Mouse (Mus musculus): Measurements from ENCODE around the gene Fdps. TPM values are rescaled to one million over a fixed set of nuclear protein-coding genes. Genes with fewer than 3 reads are reported as not detected.

Fdps gene
- polyA plus RNA-seq, 1 experiment = 145 TPM

- no peak overlapping the region for H3K27ac ChIP-seq (ENCODE audit: insufficient read depth, low read length)
- TF ChIP-seq CTCF (IDR thresholded peaks at IDR 0.05; ENCODE audit: borderline replicate concordance, insufficient read depth, low read length) (no peak), POLR2A (IDR thresholded peaks at IDR 0.05; ENCODE audit: low read depth, low read length) (no peak)
- no peak overlapping the region for H3K4me3 ChIP-seq (ENCODE audit: insufficient read depth, low read length)
- no peaks in the 10 kb centered on the region for H3K4me1 ChIP-seq (ENCODE audit: control insufficient read depth, insufficient read depth, low read length)
Observed at GRCm38 (mm10) chr3:89132285-89133062, 30.7 kb upstream of the Fdps start.

- Histone ChIP-seq H3K27ac (ENCODE audit: insufficient read depth, low read length) (no peak overlapping the region), H3K4me1 (ENCODE audit: control insufficient read depth, insufficient read depth, low read length) (no peaks in the 10 kb centered on the region), H3K4me3 (ENCODE audit: insufficient read depth, low read length) (no peak overlapping the region)
- TF ChIP-seq CTCF (IDR thresholded peaks at IDR 0.05; ENCODE audit: borderline replicate concordance, insufficient read depth, low read length) (no peak), POLR2A (IDR thresholded peaks at IDR 0.05; ENCODE audit: low read depth, low read length) (no peak)
Observed at GRCm38 (mm10) chr3:89131816-89132215, 30.1 kb upstream of the Fdps start.

GRCm38 (mm10) chr3:89129908-89130307 lies 28.1 kb upstream of the Fdps start:
- H3K27ac ChIP-seq (ENCODE audit: insufficient read depth, low read length) = no peak overlapping the region
- H3K4me3 ChIP-seq (ENCODE audit: insufficient read depth, low read length) = no peak overlapping the region
- no peak for TF ChIP-seq CTCF (IDR thresholded peaks at IDR 0.05; ENCODE audit: borderline replicate concordance, insufficient read depth, low read length)
- no peak for TF ChIP-seq POLR2A (IDR thresholded peaks at IDR 0.05; ENCODE audit: low read depth, low read length)

GRCm38 (mm10) chr3:89125981-89126380 lies 24.2 kb upstream of the Fdps start:
- no peak overlapping the region for H3K4me3 ChIP-seq (ENCODE audit: insufficient read depth, low read length)
- H3K4me1 ChIP-seq (ENCODE audit: control insufficient read depth, insufficient read depth, low read length) = peaks cover 9% of the 10 kb centered on the region; the same call in 1 of the 2 replicates
- TF ChIP-seq POLR2A (IDR thresholded peaks at IDR 0.05; ENCODE audit: low read depth, low read length) (no peak), CTCF (IDR thresholded peaks at IDR 0.05; ENCODE audit: borderline replicate concordance, insufficient read depth, low read length) (no peak)
- no peak overlapping the region for H3K27ac ChIP-seq (ENCODE audit: insufficient read depth, low read length)

More at GRCm38 (mm10) chr3:89129908-89130307, 28.1 kb upstream of the Fdps start:
- no peaks in the 10 kb centered on the region for H3K4me1 ChIP-seq (ENCODE audit: control insufficient read depth, insufficient read depth, low read length)

- TF ChIP-seq POLR2A (IDR thresholded peaks at IDR 0.05; ENCODE audit: low read depth, low read length) = no peak
- no peak for TF ChIP-seq CTCF (IDR thresholded peaks at IDR 0.05; ENCODE audit: borderline replicate concordance, insufficient read depth, low read length)
- Histone ChIP-seq H3K4me1 (ENCODE audit: control insufficient read depth, insufficient read depth, low read length) (peaks cover 9% of the 10 kb centered on the region; the same call in 1 of the 2 replicates), H3K27ac (ENCODE audit: insufficient read depth, low read length) (no peak overlapping the region), H3K4me3 (ENCODE audit: insufficient read depth, low read length) (no peak overlapping the region)
Observed at GRCm38 (mm10) chr3:89124241-89124640, 22.5 kb upstream of the Fdps start.

- peak overlapping the region; percentile 34; the same call in 1 of the 2 replicates for H3K27ac ChIP-seq (ENCODE audit: insufficient read depth, low read length)
- H3K4me1 ChIP-seq (ENCODE audit: control insufficient read depth, insufficient read depth, low read length) = peaks cover 9% of the 10 kb centered on the region; the same call in 1 of the 2 replicates
- no peak for TF ChIP-seq POLR2A (IDR thresholded peaks at IDR 0.05; ENCODE audit: low read depth, low read length)
- no peak for TF ChIP-seq CTCF (IDR thresholded peaks at IDR 0.05; ENCODE audit: borderline replicate concordance, insufficient read depth, low read length)
- no peak overlapping the region for H3K4me3 ChIP-seq (ENCODE audit: insufficient read depth, low read length)
Observed at GRCm38 (mm10) chr3:89123313-89123712, 21.6 kb upstream of the Fdps start.

- TF ChIP-seq POLR2A (IDR thresholded peaks at IDR 0.05; ENCODE audit: low read depth, low read length) (no peak), CTCF (IDR thresholded peaks at IDR 0.05; ENCODE audit: borderline replicate concordance, insufficient read depth, low read length) (no peak)
- Histone ChIP-seq H3K4me3 (ENCODE audit: insufficient read depth, low read length) (no peak overlapping the region), H3K4me1 (ENCODE audit: control insufficient read depth, insufficient read depth, low read length) (no peaks in the 10 kb centered on the region), H3K27ac (ENCODE audit: insufficient read depth, low read length) (no peak overlapping the region)
Observed at GRCm38 (mm10) chr3:89115522-89115921, 13.8 kb upstream of the Fdps start.

- no peak overlapping the region for H3K4me3 ChIP-seq (ENCODE audit: insufficient read depth, low read length)
- no peaks in the 10 kb centered on the region for H3K4me1 ChIP-seq (ENCODE audit: control insufficient read depth, insufficient read depth, low read length)
- no peak overlapping the region for H3K27ac ChIP-seq (ENCODE audit: insufficient read depth, low read length)
- TF ChIP-seq CTCF (IDR thresholded peaks at IDR 0.05; ENCODE audit: borderline replicate concordance, insufficient read depth, low read length) (no peak), POLR2A (IDR thresholded peaks at IDR 0.05; ENCODE audit: low read depth, low read length) (no peak)
Observed at GRCm38 (mm10) chr3:89113058-89113457, 11.3 kb upstream of the Fdps start.

GRCm38 (mm10) chr3:89108146-89108545 lies 6.4 kb upstream of the Fdps start:
- TF ChIP-seq CTCF (IDR thresholded peaks at IDR 0.05; ENCODE audit: borderline replicate concordance, insufficient read depth, low read length) (no peak), POLR2A (IDR thresholded peaks at IDR 0.05; ENCODE audit: low read depth, low read length) (no peak)
- no peaks in the 10 kb centered on the region for H3K4me1 ChIP-seq (ENCODE audit: control insufficient read depth, insufficient read depth, low read length)
- no peak overlapping the region for H3K4me3 ChIP-seq (ENCODE audit: insufficient read depth, low read length)
- no peak overlapping the region for H3K27ac ChIP-seq (ENCODE audit: insufficient read depth, low read length)

GRCm38 (mm10) chr3:89107545-89107944 lies 5.8 kb upstream of the Fdps start:
- Histone ChIP-seq H3K4me1 (ENCODE audit: control insufficient read depth, insufficient read depth, low read length) (no peaks in the 10 kb centered on the region), H3K4me3 (ENCODE audit: insufficient read depth, low read length) (no peak overlapping the region), H3K27ac (ENCODE audit: insufficient read depth, low read length) (no peak overlapping the region)
- no peak for TF ChIP-seq CTCF (IDR thresholded peaks at IDR 0.05; ENCODE audit: borderline replicate concordance, insufficient read depth, low read length)
- no peak for TF ChIP-seq POLR2A (IDR thresholded peaks at IDR 0.05; ENCODE audit: low read depth, low read length)
